Mouse (Mus musculus) lung, postnatal 25 days (tissue): ENCODE data around the gene Tpi1.
A peak's percentile ranks its signal among the peaks of the same experiment; 100 is the strongest.
"Not testable (repeated sequence)": the region's sequence is repeated elsewhere in the genome, so short reads cannot be mapped to it uniquely, and the experiment has no call there.

ENCODE experiments used
- DNase-seq: peaks from one replicate; pipeline ENCODE4 v3.0.0; 2022; ENCODE audit warnings: low spot score

Gene Tpi1

GRCm38 (mm10) chr6:124831199-124831598 is 17.1 kb upstream of the Tpi1 start:
- DNase-seq: not testable (repeated sequence)

- peak; percentile 97 for DNase-seq
Observed at GRCm38 (mm10) chr6:124829799-124830700, 16.0 kb upstream of the Tpi1 start.

- DNase-seq: peak; percentile 100
Observed at GRCm38 (mm10) chr6:124828868-124829798, 15.0 kb upstream of the Tpi1 start, which contains the start of the genes Usp5 and Cdca3. Usp5 (minus strand) TSS chr6:124829484. Cdca3 (plus strand) TSS chr6:124829547.

- DNase-seq: no peak
Observed at GRCm38 (mm10) chr6:124828101-124828592, 14.1 kb upstream of the Tpi1 start.

GRCm38 (mm10) chr6:124822049-124822448 is 8.0 kb upstream of the Tpi1 start:
- DNase-seq: no peak

- DNase-seq: no peak
Observed at GRCm38 (mm10) chr6:124820891-124821290, 6.8 kb upstream of the Tpi1 start.

- DNase-seq: no peak
Observed at GRCm38 (mm10) chr6:124817971-124818370, 3.9 kb upstream of the Tpi1 start.

GRCm38 (mm10) chr6:124817563-124817962 is 3.5 kb upstream of the Tpi1 start:
- DNase-seq: no peak

- no peak for DNase-seq
Observed at GRCm38 (mm10) chr6:124817125-124817524, 3.0 kb upstream of the Tpi1 start.

- DNase-seq: no peak
Observed at GRCm38 (mm10) chr6:124816611-124817010, 2.5 kb upstream of the Tpi1 start.

GRCm38 (mm10) chr6:124814858-124815774 is 1.0 kb upstream of the Tpi1 start:
- DNase-seq: no peak

- no peak for DNase-seq
Observed at GRCm38 (mm10) chr6:124814448-124814847, 352 bp upstream of the Tpi1 start.

- peak; percentile 60 for DNase-seq
Observed at GRCm38 (mm10) chr6:124813496-124813895, 600 bp downstream of the Tpi1 start.

GRCm38 (mm10) chr6:124812848-124813247 is 1.2 kb downstream of the Tpi1 start:
- no peak for DNase-seq

GRCm38 (mm10) chr6:124811701-124812560 is 2.2 kb downstream of the Tpi1 start:
- DNase-seq: no peak

- no peak for DNase-seq
Observed at GRCm38 (mm10) chr6:124811403-124811665, 2.8 kb downstream of the Tpi1 start.

- DNase-seq: not testable (repeated sequence)
Observed at GRCm38 (mm10) chr6:124810566-124811402, 3.3 kb downstream of the Tpi1 start.

- DNase-seq: no peak
Observed at GRCm38 (mm10) chr6:124809775-124810538, 4.1 kb downstream of the Tpi1 start.
